ENCODE assay signal across 8 mouse cellular contexts in the genomic region with DNA sequence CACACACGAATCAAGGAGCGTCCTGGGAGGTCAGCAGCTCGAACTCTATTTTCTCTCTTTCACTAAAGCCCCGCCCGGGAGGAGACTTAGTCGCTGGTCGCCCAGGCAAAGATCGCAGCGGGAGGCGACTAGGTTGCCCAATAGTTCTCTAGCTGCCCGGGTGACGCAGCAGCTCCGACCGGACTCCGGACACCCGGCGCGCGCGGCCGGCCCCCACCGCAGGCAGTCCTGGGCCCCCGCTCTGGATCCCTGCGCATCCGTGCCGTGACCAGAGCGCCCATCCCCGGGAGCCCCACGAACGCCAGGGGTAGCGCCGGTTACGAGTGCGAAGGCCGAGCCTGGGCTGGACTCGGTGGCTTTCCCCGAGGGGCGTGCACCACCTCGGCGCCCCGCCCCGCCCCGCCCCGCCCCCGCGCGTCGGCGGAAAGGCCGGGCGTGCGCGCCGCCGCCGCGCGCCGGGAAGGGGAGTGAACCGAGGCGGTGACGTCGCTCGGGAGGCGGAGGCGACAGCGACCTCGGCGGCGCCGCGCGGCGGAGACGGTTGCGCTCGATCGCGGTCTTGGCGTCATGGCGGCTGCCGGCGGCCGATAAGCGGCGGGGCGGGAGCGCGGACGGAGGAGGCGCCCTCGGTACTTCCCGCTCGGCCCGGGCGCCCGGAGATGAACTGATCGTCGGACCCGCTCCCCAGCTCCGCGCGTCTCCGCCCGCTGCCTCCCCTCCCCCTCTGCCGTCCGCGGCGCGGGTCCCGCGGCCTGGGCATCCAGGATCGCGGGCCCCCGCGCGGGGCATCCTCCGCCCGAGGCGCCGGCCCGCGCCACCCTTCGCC. TPM values are rescaled to one million over a fixed set of nuclear protein-coding genes. Genes with fewer than 3 reads are reported as not detected.
DNase-seq lines count a peak whose midpoint lies in the region; ATAC-seq and TF ChIP-seq lines count a peak whose summit lies in the region.

A gene (plus strand): TSS at position 493 of the 826 bp plus-strand sequence.

- peaks cover 9% of the 10 kb centered on the region for H3K4me1 ChIP-seq in bone marrow macrophage, adult 2 months (ENCODE audit: control insufficient read depth, insufficient read depth, low read length)
- no peaks in the 10 kb centered on the region for H3K4me1 ChIP-seq in embryonic fibroblast, embryonic 13.5 days (ENCODE audit: control insufficient read depth, insufficient read depth, low read length)
- H3K4me1 ChIP-seq in kidney, embryonic 15.5 days: peaks cover 13% of the 10 kb centered on the region

- ATAC-seq in kidney, embryonic 15.5 days (replicated peaks; ENCODE audit: low FRiP score): peak; percentile 94
- ATAC-seq in monocyte, adult 5-6 weeks (replicated peaks; ENCODE audit: insufficient number of reproducible peaks, low FRiP score, low TSS enrichment, poor library complexity, severe bottlenecking): peak; percentile 82

- H3K4me3 ChIP-seq in bone marrow macrophage, adult 2 months (ENCODE audit: insufficient read depth, low read length): peak within 1 kb of the TSS; percentile 92
- peak within 1 kb of the TSS; percentile 96 for H3K4me3 ChIP-seq in embryonic fibroblast, embryonic 13.5 days (ENCODE audit: insufficient read depth, low read length)
- peak within 1 kb of the TSS; percentile 71 for H3K4me3 ChIP-seq in kidney, embryonic 15.5 days (replicated peaks)

- no peak for TF ChIP-seq POLR2A in bone marrow macrophage, adult 2 months (IDR thresholded peaks at IDR 0.05; ENCODE audit: borderline replicate concordance, low read depth, low read length)
- peak; percentile 81 for TF ChIP-seq POLR2A in embryonic fibroblast, embryonic 13.5 days (IDR thresholded peaks at IDR 0.05; ENCODE audit: low read depth, low read length)

- peak within 1 kb of the TSS; percentile 89 for H3K9ac ChIP-seq in kidney, embryonic 15.5 days

- peak within 1 kb of the TSS; percentile 94 for H3K27ac ChIP-seq in bone marrow macrophage, adult 2 months (ENCODE audit: insufficient read depth, low read depth, low read length)
- H3K27ac ChIP-seq in embryonic fibroblast, embryonic 13.5 days (ENCODE audit: insufficient read depth, low read length): peak within 1 kb of the TSS; percentile 95
- H3K27ac ChIP-seq in kidney, embryonic 15.5 days: peak within 1 kb of the TSS; percentile 97

- no peak for TF ChIP-seq CTCF in bone marrow macrophage, adult 2 months (IDR thresholded peaks at IDR 0.05; ENCODE audit: low read depth, low read length)
- TF ChIP-seq CTCF in embryonic fibroblast, embryonic 13.5 days (IDR thresholded peaks at IDR 0.05; ENCODE audit: borderline replicate concordance, insufficient read depth, low read length): no peak

- H3K27me3 ChIP-seq in kidney, embryonic 15.5 days: no peaks in the 10 kb centered on the region

- peaks cover 18% of the 10 kb centered on the region for H3K36me3 ChIP-seq in kidney, embryonic 15.5 days

- H3K4me2 ChIP-seq in kidney, embryonic 15.5 days: peak within 1 kb of the TSS; percentile 65

- WGBS in kidney, embryonic 15.5 days: under 1% methylated on average over 97 of the region's 124 CpGs

- no peaks in the 10 kb centered on the region for H3K9me3 ChIP-seq in kidney, embryonic 15.5 days (replicated peaks)

- peak; percentile 94 for DNase-seq in A20 (ENCODE audit: low read depth, low spot score)
- DNase-seq in heart, adult 9 months (ENCODE audit: low spot score in 2 of 2): peak; percentile 93
- peak; percentile 95 for DNase-seq in liver
- peak; percentile 89 to 95 for DNase-seq in spleen, postnatal 4 days (ENCODE audit: low spot score in 2 of 2)

RNA-seq across cellular contexts. Expression of the gene that starts here (rescaled TPM):
- polyA plus RNA-seq in bone marrow macrophage, adult 2 months (2012; ENCODE audit: insufficient read depth, insufficient read length, missing spikeins): 32.2 and 33.6 TPM in 2 replicates
- 33.8 TPM in 2 replicates for polyA plus RNA-seq in embryonic fibroblast, embryonic 13.5 days (2011; ENCODE audit: insufficient read length, low read depth, missing spikeins)
- 29.5 and 30.9 TPM in 2 replicates for polyA plus RNA-seq in kidney, embryonic 15.5 days (2015; fragmentation: Nextera tagmentation; extraction: Ambion mirVana)
- total RNA-seq in monocyte, adult 5-6 weeks (2017): 92.9 to 105 TPM (median 98.3 TPM) in 3 replicates

Comparison
In these comparisons a context has a peak if more than half of its experiments do, and no peak if none do; other contexts are left out.
1. Peak in every context shown above with its lines: DNase-seq, ATAC-seq, H3K4me3 ChIP-seq and H3K27ac ChIP-seq.